Mouse (Mus musculus) granulocyte monocyte progenitor cell, adult 5-6 weeks (primary cell): ENCODE data around the gene Gm21725. TPM values are rescaled to one million over a fixed set of nuclear protein-coding genes. Genes with fewer than 3 reads are reported as not detected.
"Not testable (repeated sequence)": the region's sequence is repeated elsewhere in the genome, so short reads cannot be mapped to it uniquely, and the experiment has no call there.

ENCODE experiments used
- ATAC-seq: replicated peaks from 2 replicates; pipeline ENCODE4 v1.8.0; 2016; ENCODE audit warnings: mild to moderate bottlenecking, moderate TSS enrichment, inconsistent platforms; ENCODE audit not compliant: poor library complexity, severe bottlenecking
- total RNA-seq, 2 experiments: library from RNA; stranded (forward) in 1 of 2; stranded (reverse) in 1 of 2; fragments of 200-712, 200-1000 nt in 1 of 2; fragments of >200 nt in 1 of 2; fragmentation: Nextera tagmentation in 1 of 2; gene quantifications; 2 replicates each; pipeline ENCODE4 v1.2.3; 2014 to 2017

Gene Gm21725
- total RNA-seq (2014; fragmentation: Nextera tagmentation) = not detected in 2 replicates
- total RNA-seq (2017) = not detected in 2 replicates

DNA sequence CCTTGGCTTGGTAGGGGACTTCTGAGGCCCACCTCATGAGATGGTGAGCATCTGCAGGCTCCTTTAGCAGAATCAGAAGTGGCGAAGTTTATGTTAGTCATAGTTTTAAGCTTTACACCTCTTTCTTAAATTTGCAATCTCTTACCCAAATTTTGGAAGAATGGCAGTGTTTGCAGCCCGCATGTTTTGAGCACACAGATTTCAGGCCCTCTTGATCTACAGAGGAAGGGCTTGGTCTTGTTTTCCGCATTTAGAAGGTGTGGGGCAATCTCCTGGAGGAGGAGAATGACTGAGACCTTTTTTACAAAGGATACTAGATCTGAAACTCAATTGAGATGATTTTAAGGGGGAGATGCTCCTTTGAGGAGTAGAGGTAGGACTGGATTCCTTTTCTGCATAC, at the start of gene Gm21725:
TSS of gene Gm21725 (minus strand) at position 101 of the 400 bp plus-strand sequence.
- ATAC-seq = not testable (repeated sequence)

Other genes with a start within 250 kb of the Gm21725 start
- gene Gm21891, start 215.6 kb downstream of the Gm21725 start, total RNA-seq (2014; fragmentation: Nextera tagmentation) = not detected in 2 replicates
- not detected in 2 replicates for gene Gm21891, start 215.6 kb downstream of the Gm21725 start, total RNA-seq (2017)
- not detected in 2 replicates for gene Gm21425, start 187.1 kb downstream of the Gm21725 start, total RNA-seq (2014; fragmentation: Nextera tagmentation)
- not detected in 2 replicates for gene Gm21425, start 187.1 kb downstream of the Gm21725 start, total RNA-seq (2017)
- gene Gm21828, start 125.1 kb downstream of the Gm21725 start, total RNA-seq (2014; fragmentation: Nextera tagmentation) = not detected in 2 replicates
- gene Gm21828, start 125.1 kb downstream of the Gm21725 start, total RNA-seq (2017) = not detected in 2 replicates
- gene Gm21440, start 96.7 kb downstream of the Gm21725 start, total RNA-seq (2014; fragmentation: Nextera tagmentation) = not detected in 2 replicates
- not detected in 2 replicates for gene Gm21440, start 96.7 kb downstream of the Gm21725 start, total RNA-seq (2017)
- not detected in 2 replicates for gene Gm21454, start 96.6 kb downstream of the Gm21725 start, total RNA-seq (2014; fragmentation: Nextera tagmentation)
- not detected in 2 replicates for gene Gm21454, start 96.6 kb downstream of the Gm21725 start, total RNA-seq (2017)
- gene Gm21866, start 116.5 kb upstream of the Gm21725 start, total RNA-seq (2014; fragmentation: Nextera tagmentation) = not detected in 2 replicates
- not detected in 2 replicates for gene Gm21866, start 116.5 kb upstream of the Gm21725 start, total RNA-seq (2017)
- gene Gm20773, start 145.0 kb upstream of the Gm21725 start, total RNA-seq (2014; fragmentation: Nextera tagmentation) = not detected in 2 replicates
- gene Gm20773, start 145.0 kb upstream of the Gm21725 start, total RNA-seq (2017) = not detected in 2 replicates